Mouse (Mus musculus) neutrophil, adult 5-6 weeks (primary cell): ENCODE results near the gene Pdpn. TPM values are rescaled to one million over a fixed set of nuclear protein-coding genes. Genes with fewer than 3 reads are reported as not detected.

ENCODE experiments used
- ATAC-seq: fragments of 151-379, 151-347 bp; 2 replicates; pipeline ENCODE4 v1.8.0; 2017; ENCODE audit warnings: mild to moderate bottlenecking, moderate TSS enrichment; ENCODE audit not compliant: insufficient number of reproducible peaks, poor library complexity, low FRiP score, severe bottlenecking; ENCODE audit errors: extremely low read depth
- total RNA-seq: library from RNA; stranded (forward); fragments of 200-1000 nt; gene quantifications from 2 replicates; pipeline ENCODE4 v1.2.3, GENCODE M21; 2017

The Pdpn gene
- total RNA-seq, 1 experiment from 2014 or later = not detected

DNA sequence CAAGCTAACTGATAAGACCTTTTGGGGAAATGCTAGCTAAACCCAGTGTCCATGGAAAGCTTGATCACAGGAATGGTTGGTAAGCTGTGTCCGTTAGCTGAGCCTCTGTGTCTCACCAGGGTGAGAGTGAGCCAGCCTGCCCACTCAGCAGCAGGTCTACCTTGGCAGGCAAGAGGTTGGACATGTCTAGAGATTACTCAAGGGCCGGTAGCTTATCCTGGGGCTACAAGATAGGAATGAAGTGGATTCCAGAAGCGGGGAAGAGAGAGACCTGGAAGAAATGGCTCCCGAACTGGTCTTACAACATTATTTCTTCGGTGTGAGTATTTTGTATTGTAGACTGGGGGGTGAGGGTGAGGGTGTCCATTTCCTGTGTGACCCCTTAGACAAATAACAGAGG lies 1.7 kb upstream of the Pdpn start:
- no peak for ATAC-seq

DNA sequence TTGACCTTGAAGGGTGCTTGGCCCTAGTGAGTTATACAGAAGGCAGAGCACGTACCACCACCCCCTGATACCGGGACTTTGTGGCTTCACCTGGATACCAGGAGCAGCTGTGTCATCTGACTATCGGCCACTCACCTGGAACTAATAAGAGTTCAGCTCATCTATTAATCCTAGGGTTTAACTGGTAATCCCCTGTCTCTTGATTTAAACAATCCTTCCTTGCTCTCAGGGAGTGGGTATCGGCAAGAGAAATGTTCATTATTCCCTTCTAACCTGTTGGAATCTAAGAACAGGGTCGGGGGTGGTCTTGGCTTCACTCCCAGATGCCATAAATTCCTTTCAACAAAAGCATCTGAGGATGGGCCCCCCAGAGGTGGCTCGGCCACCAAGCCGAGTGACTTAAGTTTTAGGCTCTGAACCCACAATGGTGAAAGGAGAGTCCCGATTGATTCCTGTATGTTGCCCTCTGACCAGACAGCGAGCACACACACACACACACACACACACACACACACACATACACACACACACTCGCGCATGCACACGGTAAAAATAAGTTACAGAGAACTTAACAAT lies 837 bp upstream of the Pdpn start:
- no peak for ATAC-seq

DNA sequence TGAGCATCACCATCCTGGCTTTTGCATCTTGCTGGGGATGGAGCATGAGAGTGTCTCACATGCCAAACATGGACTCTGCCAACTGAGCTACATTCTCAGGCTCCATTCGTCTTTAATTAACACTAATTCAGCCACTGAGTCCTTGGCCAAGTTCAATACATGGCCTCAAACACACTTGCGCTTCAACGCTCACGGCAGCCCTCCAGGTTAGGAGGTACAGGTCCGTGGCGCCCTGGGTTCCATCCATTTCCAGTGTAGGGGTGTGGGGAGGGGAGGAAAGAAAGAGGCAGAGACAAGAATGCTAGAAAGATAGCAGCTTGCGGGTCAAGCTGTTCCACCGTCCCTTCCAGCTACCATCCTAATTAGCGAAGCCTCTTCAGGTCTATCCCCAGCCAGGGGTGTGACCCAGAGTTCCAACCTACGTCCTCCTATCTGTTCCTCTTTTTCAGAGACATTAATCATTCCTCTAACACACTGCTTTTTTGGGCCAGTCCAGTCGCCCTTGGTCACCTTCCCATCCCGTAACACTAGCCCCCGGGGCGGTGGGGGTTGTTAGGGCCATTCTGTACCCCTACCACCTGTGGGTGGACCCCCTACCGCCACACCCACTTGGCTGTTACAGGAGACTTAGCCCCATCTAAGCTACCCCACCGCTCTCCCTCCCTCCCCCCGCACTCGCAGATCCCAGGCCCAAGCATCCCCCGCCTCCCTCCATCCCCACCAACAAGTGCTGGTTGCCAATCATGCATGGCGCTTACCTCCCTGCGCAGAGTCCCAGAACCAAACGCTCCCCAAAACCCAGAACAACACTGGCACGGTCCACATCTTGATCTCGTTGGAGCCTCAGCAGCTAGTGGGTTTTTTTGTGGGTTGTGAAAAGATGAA lies 691 bp downstream of the Pdpn start:
- peak; percentile 37; the same call in 1 of the 2 replicates for ATAC-seq

DNA sequence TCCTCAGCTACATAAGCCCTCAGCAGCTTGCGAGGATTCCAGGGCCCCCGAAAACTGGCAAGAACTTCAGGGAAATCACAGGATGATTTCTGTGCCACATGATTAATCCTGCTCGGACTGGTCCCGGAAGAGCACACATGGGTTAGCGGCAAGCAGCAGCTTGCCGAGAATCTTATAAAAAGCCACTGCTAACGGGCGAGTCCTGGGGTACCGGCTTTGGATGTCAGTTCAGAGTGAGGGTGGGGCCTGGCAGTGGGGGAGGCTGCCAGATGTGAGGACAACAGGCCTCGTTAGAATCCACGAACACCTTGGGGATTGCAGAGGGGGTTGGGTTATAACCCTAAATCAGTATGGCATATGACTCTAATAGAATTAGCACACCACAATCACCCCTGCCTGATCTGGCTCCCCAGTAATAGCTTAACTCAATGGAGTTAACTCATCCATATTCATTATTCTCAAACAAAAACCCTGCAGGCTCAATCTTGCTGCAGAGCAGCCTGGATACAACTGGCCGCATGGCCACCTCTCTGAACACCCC lies 2.3 kb downstream of the Pdpn start:
- ATAC-seq = no peak

DNA sequence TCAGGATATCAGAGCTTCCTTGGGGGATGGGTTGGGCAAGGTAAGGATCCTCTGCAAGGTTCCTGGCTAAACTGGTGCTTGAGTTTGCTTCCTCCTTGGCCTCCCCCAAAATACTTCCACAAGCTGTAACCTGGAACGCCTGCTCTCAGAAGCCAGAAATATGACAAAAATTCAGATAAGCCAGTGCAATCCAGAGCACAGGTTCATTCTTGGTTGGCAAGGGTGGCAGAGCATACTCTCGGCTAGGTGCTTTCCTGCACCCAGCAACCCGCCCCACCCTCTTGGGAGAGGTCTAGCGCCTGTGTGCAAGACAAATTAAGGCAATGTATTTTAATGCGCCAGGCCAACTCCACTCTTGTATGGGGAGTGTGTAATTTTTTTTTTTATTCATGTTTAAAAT lies 3.2 kb downstream of the Pdpn start:
- ATAC-seq = no peak

DNA sequence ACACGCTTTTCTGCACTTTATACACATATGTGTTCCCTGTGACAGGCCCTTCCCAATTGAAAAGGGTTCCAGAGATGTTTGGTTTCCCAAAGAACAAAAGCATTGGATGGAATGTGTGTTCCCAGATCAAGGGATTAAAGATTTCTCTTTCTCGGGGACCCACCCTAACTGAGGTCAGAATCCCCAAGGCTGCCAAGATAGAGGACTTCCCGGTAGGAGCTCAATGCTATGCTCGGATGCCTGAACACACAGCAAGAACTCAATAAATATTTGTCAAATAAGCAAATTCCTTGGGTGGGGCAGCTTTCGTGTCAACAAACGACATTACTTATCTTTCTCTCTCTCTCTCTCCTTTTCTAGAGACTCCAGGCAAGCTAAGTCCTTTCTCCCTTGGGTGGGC lies 5.0 kb downstream of the Pdpn start:
- no peak for ATAC-seq

DNA sequence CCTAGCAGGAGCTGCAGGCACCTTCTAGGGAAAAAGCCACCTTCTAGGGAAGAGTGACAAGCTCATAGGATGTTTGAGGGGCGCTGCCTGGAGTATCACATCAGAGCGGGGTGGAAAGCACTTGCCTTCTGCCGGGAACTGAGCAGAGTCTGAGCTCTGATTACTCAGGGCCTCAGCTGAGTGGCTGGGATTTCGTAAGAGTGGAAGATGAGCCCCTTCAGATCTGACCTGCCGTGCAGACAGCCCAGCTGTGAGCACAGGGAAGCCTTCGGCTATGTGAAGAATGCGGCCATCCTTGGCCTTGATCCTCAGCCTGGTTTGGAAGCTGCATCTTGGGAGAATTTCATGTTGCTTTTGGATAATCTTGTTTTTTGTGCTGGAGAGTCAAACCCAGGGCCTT lies 10.5 kb downstream of the Pdpn start:
- ATAC-seq = peak; percentile 27

DNA sequence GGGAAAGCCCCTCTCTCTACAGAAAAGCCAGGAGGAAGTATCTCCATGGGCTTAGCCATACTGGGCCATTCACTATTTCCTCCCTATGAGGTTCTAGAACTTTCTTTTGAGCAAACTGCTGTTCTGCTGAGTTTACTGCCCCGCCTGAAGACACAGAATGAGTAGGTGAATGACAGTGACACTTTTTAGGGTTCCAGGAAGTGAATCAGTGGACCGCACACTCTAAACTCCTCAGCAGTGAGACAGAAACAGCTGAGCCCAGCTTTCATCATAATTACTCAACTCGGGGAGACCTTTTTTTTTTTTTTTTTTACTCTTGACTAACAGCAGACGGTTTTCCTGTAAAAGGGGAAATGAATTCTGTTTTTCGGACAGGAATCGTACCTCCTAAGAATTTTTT lies 10.9 kb downstream of the Pdpn start:
- ATAC-seq = peak; percentile 89

DNA sequence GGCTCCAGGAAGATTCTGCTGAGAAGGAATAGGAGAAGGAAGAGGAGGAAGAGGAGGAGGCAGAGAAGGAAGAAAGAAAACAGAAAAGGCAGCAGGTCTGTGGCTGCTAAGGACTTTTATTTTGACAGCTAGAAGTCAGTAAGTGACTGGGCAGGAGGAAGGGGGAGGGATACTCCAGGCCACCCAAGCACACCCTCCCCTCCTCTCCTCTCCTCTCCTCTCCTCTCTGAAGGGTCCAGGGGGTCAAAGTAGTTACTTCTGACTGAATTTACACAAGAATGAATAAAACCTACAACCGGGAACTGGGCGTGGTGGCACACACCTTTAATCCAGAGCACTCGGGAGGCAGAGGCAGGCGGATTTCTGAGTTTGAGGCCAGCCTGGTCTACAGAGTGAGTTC lies 12.3 kb downstream of the Pdpn start:
- ATAC-seq = no peak

DNA sequence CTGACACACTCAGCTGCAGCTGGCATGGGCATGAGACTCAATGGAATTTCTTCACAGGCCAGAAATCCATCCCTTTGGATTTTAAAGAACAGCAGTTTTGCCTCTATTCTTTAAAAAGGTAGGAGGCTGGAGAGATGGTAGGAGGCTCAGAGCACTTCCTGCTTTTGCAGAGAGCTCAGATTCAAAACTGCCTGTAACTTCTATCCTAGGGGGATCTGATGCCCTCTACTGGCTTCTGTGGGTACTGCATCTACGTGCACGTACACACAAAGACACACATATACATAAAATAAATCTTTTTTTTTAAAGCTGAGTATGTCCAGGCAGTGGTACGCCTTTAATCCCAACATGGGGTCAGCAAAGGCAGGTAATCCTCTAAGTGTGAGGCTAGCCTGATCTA lies 19.2 kb downstream of the Pdpn start:
- ATAC-seq = peak; percentile 76

DNA sequence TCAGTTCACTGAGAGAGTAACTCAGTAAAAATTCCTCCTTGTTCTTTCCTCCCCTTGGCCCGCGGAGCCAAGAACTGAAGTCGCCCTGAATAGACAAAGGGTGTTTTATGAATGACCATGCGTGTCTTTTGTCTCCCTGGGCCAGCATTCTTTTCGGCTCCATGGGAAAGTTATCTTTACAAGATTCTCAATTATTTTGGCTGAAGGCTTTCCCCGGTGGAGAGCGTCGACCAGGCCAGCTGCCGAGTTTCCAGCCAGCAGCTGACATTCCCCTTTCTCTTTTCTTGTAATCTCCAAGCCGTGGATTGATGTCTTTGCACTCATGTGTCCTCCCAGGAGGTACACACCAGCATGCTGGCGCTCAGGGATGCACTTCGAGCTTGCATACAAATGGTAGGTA lies 19.7 kb downstream of the Pdpn start:
- no peak for ATAC-seq

DNA sequence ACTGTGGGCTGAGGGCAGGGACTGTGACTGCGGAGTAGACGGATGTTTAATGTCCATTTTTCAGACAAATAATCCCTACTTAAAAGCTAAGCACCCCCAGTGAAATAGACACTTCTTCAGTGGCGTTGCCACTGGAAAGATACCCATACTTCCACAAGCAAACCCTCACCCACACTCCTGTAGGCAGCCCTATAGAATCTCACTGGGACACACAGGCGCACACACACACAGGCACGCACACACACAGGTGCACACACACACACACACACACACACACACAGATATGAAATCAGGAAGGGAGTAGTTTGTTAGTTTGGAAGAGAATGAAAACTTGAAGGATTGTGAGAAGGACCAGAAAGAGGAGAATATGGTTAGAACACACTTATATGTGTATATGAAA lies 20.3 kb downstream of the Pdpn start:
- ATAC-seq = no peak

DNA sequence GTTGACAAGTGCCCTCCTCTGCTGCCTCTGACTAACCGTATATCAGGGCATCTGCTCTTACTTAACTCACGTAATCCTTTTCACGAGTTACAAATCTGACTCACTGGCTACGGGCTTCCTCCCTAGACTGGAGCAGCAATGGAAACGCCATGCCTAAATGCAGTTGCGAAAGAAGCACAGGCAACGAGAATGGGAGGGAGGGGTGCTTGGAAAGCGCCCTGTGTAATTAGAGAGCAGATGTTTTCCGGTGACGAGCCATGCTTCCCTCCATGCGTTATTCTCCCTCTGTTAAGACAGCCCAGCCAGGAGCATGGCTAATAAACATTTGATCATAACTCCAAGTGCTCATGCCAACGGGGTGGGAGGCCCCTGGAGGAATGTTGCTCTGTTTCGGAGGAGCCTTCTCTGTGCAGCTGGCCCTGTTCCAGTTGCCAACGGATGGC lies 20.9 kb downstream of the Pdpn start:
- ATAC-seq = peak; percentile 60

DNA sequence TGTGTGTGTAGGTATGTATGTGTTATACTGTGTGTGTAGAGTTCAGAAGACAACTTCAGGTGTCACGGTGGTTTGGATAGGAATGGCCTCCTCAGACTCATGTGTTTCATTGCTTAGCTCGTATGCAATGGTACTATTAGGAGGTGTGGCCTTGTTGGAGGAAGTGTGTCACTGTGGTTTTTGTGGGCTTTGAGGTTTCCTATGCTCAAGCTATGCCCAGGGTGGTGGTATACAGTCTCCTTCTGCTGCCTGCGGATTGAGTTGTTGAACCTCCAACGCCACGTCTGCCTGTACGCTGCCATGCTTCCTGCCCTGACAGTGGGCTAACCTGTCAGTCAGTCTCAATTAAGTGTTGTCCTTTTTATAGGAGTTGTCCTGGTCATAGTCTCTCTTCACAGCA lies 22.0 kb downstream of the Pdpn start:
- peak; percentile 71 for ATAC-seq

DNA sequence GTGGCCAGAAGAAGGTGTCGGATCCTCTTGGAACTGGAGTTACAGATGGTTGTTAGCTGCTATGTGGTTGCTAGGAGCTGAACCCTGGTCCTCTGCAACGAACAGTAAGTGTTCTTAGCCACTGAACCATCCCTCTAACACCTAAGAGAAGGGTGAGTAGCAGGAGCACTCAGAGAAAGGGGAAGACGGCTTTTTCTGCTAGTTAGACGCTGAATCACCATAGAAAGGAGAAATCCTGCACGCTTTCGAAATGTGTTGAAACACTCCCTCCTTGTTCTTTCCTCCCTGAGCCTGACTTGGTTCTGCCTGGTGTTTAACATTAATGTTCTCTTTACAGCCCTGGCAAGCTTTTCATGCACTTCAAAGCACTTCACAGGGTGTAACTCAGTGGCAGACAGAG lies 27.8 kb downstream of the Pdpn start:
- peak; percentile 93 for ATAC-seq

DNA sequence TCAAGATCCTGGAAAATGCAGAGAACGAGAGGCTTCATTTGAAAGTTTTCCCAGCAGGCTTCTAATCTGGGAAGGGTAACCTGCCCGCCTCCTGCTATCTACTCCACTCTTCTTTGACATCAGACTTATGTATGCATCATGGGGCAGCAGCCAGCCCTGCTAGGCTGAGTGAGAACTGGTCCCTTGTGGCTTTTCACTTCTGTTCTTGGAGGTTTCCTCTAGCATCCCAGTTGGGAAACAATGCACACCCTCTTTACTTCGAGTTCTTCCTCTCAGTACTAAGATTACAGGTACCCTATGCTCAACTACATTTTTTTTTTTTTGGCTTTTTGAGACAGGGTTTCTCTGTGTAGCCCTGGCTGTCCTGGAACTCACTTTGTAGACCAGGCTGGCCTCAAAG lies 28.5 kb downstream of the Pdpn start:
- ATAC-seq = no peak

DNA sequence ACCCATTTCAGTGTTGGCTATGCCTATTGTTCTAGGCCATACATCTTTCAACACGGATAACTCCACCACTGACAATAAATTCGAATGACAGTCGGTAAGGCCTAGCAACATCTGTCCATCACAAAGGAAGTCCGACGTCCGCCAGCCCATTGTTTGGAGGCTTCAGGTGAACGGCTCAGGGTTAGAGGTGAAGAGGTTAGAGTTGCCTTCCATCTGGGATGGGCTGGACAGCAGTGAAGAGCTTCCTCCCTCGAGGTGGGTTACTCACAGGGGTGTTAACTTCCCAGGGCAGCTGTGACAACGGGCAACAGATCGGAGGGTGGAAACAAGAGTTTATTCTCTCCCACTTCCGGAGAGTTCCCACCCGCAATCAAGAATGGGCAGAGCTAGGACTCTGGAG lies 36.7 kb downstream of the Pdpn start:
- no peak for ATAC-seq

DNA sequence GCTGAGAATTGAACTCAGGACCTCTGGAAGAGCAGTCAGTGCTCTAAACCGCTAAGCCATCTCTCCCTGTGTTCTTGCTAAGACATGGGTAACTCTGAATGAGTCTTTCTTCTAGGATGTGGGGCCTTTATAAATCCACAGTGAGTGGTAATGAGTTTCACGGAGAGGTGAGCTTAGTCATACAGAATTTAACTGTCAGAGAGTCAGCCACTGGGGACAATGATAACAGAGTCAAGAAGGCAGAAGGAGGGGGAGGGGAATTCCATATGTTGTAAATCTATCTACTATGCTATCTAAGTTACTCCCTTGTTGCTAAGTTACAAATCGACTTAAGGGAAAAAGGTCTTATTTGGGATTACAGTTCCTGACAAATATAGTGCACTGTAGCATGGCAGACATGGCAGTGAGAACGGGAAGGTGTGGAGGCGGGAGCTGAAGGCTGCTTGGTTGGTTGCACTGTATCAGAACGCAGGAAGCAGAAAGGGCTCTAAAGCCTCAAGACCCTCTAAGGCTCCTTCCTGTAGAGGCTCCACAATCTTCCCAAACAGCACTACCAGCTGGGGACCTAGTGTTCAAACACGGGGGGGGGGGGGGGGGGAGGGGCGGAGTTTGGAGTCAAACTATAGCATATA lies 39.5 kb downstream of the Pdpn start:
- ATAC-seq = no peak

DNA sequence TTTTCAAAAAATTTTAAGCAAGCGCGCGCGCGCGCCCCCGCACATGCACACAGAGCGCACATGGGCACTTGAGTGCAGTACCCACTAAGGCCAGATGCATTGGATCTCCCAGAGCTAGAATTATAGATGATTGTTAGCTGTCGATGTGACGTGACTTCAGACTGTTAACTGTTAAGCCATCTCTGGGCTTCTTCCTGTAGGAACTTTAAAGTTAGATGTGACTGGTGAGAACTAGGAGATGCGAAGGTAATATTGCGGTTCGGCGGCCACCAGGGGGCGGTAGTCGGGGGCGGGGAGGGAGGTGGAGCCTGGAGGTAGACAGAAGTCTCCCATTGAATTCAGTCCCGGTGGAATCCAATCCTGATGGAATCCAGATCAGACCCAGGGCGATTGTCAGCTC lies 40.8 kb downstream of the Pdpn start:
- peak; percentile 68; the same call in 1 of the 2 replicates for ATAC-seq

DNA sequence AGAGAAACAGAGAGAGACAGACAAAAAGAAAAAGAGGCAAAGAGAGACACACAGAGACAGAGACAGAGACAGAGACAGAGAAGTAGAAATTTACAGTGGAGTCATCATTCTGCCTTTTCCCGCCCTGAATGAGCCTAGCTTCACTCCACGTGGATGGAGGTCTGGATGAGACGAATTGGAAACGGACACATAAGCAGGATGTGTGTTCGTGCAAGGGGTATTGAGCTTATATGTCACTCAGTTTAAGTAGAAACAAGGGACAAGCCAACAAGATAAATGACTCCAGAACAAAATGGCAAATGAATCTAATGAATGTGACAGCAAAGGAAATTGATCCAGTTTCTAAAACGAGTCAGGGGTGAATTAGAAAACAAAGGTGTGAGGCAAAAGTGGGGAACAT lies 41.4 kb downstream of the Pdpn start:
- ATAC-seq = no peak
